Mouse (Mus musculus) spleen, postnatal 36 days (tissue): ENCODE data around the gene Grwd1.
"Not testable (repeated sequence)": the region's sequence is repeated elsewhere in the genome, so short reads cannot be mapped to it uniquely, and the experiment has no call there.

ENCODE experiments used
- DNase-seq, 2 experiments: peaks; one replicate each; pipeline ENCODE4 v3.0.0; 2022; ENCODE audit warnings: low spot score in 2 of 2, mixed read lengths in 1 of 2

Gene Grwd1

DNA sequence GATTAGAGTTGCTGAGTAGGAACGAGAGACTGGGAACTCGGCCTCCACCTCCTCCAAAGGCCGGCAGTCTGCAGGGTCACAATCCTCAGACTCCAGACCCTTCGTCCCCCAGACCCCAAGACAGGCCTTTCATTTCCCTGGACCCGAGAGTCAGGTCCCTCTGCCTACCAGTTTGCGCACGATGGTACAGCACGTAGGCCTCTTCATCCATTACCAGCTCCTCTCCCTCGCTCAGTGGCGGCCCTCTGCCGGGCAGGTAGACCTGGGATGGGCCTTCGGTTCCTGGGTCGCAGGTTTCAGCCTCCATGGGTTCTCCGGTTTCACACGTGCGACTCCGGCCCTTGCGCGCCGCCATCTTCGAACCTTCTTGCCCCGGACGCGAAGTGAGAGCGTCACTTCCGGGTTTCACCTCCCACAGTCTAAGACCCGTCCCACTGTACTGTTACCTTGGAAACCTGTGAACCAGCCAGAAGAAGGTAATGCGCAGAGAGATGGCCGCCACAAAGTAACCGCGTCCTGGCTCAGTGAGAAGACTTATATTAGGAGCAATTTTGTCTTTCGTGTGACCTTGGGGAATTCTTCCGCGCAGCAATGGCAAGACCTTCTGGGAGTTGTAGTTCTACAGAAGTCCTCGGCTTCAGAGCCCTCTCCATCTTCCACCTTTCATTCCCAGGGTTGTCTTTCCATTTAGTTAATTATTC, at the start of gene Grwd1:
Gene Grwd1, minus strand, starts transcription at position 518 of the 701 bp plus-strand sequence.
- peak; percentile 84 to 87 for DNase-seq

DNA sequence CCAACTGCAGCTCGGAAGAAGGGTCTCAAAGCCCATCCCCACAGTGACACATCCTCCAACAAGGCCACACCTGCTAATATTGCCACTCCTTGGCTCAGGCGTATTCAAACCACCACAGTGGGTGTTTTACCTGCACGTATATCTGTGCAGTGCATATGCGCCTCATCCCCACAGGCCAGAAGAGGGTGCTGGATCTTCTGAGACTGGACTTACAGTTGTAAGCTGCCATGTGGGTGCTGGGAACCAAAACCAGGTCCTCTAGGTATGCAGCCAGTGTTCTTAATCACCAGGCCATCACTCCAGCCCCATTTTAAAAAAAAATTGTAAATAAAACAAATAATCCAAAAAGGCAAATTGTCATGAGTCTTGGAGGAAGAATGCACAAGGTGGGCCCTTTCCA, 49.8 kb upstream of the Grwd1 start:
- no peak for DNase-seq

DNA sequence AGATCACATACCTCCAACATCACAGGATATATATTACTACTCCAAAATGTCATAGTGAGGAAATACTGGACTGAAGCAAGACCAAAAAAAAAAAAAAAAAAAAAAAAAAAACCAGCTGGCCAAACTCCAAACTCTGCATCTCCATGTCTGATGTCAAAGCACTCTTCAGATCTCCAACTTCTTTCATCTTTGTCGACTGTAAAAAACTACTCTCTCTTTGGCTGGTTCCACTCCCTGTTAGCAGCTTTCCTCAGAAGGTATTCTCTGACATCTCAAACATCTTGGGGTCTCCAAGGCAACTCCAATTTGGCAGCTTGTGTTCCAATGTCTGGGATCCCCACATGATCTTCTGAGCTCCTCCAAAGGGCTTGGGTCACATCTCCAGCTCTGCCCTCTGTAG, 47.5 kb upstream of the Grwd1 start, which contains the start of gene Grin2d:
Gene Grin2d, minus strand, starts transcription at position 101 of the 400 bp plus-strand sequence.
- not testable (repeated sequence) for DNase-seq

DNA sequence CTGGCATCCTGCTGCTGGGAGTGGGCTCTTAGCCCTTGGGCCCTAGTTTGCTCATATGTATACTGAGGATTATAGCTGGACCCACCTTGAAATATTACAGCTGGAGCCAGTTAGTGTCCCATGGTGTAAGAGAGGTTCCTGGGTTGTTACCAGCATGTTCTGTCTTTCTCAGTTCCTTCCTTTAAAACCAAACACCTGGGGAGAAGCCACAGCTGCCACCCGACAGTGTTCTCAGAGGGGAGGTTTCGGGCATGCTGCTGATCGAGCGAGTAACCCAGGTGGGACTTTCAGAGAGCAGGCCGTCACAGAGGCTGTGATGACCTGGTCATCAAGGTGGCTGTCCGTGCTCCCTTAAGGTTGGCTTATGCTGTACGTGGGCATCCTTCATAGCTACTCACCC, 46.2 kb upstream of the Grwd1 start:
- DNase-seq, result peak in 1 of 2 experiments; percentile 13

DNA sequence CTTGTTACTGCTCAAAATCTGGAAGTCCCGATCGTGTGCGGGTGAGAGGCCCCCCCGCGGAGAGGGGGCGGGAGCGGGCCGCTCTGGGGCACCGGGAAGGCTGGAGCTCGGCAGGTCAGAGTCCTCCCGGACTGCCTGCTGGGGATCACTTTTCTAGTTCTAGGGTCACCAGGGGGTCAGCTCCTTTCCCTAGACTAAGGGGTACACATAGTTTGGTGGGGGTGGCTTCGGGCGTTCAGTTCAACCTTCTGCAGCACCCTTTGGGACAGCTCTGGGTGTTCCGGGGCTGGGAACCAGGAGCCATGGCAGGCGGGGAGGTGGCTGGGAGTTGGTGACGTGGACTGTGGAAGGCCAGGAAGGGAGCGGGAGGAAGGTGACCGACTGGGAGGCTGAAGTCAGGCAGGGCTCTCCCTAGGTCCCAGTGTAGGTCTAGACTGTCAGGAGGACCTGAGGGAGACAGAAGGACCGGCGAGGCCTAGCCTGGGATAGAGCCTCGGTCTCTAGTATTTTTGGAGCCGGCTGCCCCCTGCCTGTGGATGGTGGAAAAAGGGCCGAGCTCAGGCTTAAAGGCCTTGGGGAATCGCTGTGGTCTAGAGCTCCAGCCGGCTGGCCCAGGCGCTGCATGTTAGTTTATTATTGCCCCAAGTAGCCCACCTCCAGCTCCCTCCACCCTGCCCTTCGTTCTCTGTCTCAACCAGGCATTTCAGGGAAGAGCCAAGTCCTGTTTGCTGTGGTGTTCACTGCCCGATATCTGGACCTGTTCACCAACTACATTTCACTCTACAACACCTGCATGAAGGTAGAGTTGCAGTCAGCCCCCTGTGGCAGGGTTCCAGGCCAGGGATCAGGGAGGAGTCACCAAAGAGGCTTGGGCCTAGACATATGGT, 42.6 kb upstream of the Grwd1 start:
- peak; percentile 33 to 48 for DNase-seq

DNA sequence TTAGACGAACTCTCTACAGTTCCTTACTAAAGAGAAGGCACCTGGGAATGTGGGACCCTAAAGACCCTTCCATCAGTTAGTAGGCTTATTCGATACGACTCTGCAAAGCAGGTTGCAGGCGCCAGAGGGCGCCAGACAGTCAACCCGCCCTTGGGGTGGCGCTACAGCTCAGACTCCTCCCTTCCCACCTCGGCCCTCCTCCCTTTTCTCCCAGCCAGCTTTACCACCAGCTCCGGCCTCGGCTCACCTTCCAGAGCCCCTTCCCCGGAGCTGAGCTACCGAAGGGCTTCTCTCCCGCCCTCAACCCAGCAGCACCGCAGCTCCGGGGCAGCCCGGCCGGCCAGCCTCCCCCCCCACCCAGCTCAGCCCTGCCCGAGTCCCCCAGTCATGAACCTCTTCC, 41.9 kb upstream of the Grwd1 start, which contains the start of gene Kdelr1:
Gene Kdelr1, plus strand, starts transcription at position 149 of the 400 bp plus-strand sequence.
- DNase-seq, result peak; percentile 85 to 88

DNA sequence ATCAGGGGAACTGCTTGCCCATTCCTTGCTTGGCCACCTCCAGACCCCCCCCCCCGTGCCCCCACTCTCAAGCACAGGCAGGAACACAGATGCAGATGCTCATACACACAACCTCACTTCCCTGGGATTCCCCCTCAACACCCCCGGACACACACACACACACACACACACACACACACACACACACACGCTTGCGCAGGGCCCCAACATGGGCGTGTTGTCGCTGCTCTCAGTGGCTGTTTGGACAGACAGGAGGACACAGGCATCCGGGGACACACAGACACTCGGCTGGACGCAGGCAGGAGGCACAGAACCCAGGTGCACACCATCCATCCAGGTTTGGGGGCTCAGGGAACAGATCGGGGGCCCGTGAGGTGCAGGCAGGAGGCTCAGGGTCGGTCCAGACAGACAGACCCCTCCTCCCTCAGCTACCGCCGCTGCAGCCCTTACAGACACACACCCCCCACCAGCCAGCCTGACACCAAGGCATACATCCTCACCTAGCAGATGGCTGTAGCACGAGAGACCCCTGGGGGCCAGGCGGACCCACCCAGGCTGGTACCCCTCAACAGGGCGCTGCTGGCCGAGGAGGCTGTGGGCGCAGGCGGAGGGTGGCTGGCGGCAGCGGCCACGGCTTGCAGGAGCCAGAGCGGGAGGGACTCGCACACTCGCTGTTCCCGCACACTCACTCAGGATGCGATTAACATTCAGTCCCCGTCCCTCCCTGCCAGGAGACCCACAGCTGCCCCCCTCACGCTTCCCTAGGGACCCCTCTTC, 39.7 kb upstream of the Grwd1 start:
- peak; percentile 12 to 13 for DNase-seq

DNA sequence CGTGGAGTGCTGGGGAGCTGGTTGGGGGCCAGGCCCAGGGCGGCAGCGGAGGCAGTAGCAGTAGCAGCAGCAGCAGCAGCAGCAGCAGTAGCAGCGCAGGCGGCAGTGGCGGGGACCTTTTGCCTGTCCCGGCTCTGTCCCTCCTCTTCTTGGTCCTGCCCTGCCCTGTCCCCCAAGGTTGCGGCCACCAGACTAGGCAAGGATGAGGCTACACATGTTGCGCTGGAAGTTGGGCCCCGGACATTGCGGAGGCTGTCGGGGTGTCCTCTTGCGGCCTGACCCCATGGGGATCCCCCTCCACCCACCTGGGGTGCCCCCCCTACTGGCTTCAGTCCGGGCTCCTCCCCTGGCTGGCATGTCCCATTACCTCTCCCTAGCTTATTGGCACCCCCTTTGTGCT, 39.0 kb upstream of the Grwd1 start:
- DNase-seq, result peak; percentile 23 to 30

DNA sequence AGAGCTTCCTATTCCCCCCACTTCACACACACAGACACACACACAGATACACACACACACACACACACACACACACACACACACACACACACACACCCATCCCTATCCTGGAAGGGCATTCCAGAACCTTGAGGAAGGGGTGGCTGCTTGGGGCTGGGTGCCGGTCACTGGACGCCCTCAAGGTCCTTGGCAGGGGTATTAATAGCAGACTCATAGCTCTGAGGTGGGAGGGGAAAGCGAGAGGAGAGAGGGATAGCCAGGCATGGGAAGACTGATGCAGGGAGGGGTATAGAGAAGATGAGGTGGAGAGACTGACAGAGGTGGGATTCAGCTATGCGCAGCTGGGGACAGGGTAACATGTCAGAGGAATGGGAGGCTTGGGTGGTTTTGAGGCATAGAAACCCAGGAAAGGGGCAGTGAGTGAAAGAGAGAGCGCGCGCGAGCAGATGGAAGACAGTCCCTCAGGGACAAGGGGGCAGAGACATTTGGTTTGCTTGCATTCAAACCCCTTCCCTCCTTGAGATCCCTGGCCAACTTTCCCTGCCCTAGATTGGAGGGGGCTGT, 38.4 kb upstream of the Grwd1 start:
- no peak for DNase-seq

DNA sequence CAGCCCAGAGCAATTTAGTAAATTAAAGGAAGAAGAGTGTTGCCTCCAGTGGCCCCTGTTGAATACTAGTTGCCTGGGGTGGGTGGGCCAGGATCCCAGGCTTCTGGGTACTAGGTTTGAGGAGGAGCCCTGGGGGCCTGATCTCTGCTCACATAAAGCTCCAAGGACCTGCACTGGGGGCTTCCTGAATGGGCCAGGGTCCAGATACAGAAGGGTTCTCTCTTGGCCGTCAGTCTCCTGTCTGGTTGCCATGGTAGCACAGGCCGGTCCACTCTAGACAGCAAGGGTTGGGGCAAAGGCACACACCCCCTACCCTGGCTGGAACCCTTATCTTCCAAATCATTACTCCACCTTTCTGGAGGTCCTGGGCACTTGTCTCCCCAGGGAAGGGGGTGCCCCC, 37.1 kb upstream of the Grwd1 start:
- DNase-seq, result no peak

DNA sequence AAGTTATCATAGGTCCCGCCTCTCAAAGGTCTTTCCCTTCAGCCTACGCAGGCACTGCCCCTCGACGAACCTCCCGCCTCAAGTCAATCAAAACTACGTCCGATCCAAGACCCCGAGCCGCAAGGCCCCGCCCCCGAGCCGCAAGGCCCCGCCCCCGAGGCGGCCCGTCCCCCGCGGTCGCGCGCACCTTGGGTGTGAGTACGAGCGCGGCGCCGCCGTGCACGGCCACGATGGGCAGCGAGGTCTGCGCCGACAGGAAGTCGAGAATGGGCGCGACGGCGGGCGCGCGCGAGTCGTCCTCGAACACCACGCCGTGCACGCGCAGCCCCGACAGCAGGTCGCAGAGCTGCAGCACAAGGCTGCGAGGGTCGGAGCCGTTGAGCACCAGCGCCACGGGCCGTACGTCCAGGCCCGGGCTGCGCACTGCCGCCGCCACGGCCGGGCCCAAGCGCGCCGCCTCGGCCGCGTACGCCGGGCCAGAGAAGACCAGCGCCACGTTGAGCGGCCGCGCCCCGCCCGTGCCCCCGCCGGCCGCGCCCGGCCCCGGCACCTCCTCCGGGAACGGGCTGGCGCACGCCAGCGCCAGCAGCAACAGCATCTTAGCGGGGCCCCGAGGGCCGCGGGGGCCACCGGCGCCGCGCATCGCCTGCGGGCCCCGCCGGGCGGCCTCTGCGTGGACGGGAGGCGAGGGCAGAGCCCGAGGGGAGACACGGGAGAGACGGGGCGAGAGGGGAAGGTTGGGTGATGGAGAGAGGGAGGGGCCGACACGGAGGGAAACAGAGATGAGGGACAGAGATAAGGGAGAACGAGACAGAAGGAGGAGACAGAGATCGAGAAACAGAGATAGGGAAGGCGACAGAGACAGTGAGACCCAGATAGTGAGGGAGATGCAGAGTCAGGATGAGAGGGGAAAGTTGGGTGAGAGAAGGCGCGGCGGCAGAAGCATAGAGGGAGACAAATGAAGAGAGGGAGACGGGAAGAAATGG, 35.5 kb upstream of the Grwd1 start:
- DNase-seq, result peak; percentile 91 to 92

DNA sequence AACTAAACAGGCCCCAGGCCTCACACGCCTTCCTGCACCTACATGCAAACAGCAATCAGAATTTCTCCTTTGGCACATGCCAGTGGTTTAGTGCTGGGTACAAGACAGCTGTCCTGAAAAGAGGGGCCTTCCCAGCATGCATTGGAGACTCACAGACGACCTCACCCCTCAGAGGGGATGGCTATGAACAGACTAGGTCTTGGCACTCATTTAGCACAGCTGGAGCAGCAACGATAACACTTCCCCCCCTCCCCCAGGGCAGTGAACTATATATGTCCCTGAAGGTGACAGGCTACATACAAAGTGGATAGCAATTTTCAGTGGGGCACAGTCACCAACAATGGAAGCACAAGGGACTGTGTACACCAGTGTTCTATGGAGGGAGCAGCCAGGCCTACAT, 33.7 kb upstream of the Grwd1 start:
- no peak for DNase-seq

DNA sequence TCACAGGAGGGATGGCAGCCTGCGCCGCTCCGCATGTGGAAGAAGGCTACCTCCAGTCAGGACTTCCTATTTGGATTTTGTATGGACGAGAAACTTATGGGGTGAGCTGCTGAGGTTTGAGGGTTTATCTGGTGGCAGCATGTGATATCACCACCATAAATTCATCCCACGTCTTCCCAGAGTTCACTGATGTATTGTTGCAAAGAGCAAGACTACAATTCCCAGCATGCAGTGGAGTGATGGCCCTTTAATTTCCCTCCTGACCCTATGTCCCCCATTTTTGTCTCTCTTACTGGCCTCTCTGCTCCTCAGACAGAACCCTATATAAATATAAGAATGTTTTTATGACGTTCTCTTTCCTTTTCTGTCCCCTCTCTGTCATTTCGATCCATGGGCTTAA, 32.1 kb upstream of the Grwd1 start:
- no peak for DNase-seq

DNA sequence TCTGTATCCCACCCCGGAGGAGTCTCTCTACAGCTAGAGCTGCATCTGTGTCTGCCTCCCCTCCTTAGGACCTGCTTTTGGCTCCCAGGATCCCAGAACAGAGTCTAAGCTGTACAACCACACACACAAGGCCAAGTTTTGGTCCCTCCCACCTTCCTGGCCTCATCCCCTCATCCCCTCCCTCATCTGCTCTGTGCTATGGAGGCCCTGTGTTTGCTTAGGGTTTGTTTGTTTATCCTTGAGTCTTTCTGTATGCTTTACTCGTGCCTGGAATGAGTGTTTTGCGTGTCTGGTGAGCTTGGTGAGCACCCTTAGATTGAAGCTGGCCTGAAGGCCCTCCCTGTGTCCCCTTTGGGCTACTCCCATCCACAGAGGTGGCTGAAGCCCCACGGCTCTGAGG, 28.3 kb upstream of the Grwd1 start:
- DNase-seq, result no peak

DNA sequence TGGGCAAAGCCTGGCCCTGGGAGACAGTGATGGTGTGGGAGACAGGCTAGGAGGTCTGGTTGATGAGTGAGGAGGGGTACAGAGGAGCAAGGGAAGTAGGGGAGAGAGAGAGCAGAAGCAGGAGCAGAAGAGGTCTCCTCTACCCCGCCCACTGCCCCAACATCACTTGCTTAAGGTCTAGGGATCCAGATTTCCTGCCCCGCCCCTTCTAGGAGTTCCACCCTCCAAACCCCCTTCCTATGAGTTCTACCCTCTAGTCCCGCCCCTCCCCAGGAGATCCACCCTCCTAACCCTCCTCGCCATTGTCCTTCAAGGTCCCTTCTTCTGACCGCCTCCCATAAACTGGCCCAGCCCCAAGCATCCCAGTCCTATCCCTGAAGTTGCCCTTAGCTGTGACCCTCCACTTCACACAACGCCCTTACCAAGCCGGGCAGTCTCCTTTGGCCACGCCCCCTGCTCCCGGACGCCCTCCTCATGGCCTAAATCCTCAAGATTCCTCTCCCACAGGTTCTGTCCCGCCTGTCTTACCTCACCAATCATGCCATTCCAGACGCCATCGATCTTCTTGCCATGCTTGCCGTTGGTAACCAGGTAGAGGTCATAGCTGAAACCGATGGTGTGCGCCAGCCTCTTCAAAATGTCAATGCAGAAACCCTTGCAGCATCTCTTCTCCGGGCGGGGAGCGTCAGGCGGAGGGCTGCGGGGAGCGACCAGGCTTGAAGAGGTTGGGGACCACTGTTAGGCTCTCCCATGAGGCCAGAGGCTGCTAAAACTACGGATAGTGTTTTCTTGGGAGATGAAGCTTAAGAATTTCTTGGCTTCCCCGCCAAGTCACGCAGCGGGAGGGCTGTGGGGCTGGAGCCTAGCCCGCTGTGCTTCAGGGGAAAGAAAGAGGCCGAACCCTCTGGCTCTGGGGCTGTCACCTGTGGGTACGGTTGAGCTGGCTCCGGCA, 26.5 kb upstream of the Grwd1 start:
- DNase-seq, result no peak

DNA sequence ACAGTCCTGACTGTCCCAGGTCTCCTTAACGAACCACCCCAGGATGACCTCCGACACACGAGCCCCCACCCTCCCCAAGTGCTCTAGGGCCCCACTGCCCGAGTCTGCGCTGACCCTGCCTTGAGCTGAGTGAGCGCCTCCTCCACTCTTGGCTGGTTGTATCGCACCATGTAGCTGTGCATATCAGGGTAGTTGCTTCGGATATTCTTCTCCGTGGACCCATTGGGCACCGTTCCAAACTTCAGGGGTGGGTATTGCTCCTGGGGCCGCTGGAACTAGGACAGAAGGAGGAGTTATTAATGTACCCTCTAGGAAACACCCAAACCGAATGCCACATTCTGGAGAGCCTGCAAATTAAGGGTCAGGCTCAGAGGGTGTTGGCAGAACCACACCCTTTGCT, 22.3 kb upstream of the Grwd1 start:
- DNase-seq, result no peak

DNA sequence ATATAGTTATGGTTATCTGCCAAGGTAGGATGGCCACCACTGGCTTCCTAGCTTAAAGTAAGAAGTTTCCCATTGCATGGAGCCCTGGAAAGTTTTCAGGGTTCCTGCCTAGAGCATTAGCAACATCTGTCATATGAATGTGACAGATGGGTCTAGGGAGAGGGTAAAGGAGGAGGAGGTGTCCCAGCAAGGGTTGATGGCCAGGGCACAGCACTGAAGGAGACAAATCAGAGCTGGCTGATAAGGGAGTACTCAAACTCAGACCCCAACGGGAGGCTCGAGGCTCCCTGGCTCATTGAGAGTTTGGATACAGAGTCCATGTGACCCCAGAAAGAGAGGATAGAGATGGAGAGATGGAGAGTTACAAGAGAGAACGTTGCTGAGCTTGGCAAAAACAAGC, 19.9 kb upstream of the Grwd1 start:
- no peak for DNase-seq

DNA sequence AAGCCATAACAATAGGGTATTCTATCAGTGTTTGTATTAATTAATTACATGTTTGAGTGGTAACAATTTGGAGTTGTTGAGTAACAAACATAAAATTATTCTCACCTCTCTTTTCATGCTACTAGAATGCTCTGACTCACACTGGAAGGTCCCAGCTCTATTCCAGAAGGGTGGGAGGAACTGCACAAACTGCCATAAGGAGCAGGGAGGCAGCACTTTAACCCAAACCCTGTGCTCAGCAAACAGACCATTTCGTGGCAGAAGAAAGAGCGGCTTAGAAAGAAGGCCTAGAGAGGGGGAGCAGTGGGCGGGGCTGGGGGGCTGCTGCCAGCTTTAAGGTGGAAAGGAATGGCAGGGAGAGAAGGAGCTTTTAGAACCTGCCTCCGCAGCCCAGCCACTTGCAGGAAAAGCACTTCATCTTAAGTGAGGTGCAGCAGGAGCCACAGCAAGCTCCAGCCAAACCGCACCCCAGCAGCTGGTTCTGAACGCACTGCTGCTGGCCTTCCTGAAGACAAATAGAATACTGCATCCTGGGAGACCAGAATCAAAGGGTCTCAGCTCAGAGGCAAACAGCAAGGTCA, 17.8 kb upstream of the Grwd1 start:
- no peak for DNase-seq
